Mouse (Mus musculus): ENCODE measurements around the gene Slc28a3. TPM values are rescaled to one million over a fixed set of nuclear protein-coding genes. Genes with fewer than 3 reads are reported as not detected.

Slc28a3 gene
- total RNA-seq, 2 experiments from 2014 or later: not detected

Other genes starting within 250 kb of the Slc28a3 start
- gene 2210016F16Rik, start 225.7 kb downstream of the Slc28a3 start, total RNA-seq (2021): 1 to 10 TPM; 4.7 to 5.6 TPM
- 10 to 100 TPM; 14.5 to 14.7 TPM for gene Rmi1, start 208.6 kb downstream of the Slc28a3 start, total RNA-seq (2021)
- 100 to 1,000 TPM; 729 to 758 TPM for gene Hnrnpk, start 207.5 kb downstream of the Slc28a3 start, total RNA-seq (2021)
- gene Ntrk2, start 195.7 kb upstream of the Slc28a3 start, total RNA-seq (2021): 100 to 1,000 TPM; 302 to 317 TPM